Comparison of ENCODE assay signal across 31 mouse cellular contexts in the genomic region with DNA sequence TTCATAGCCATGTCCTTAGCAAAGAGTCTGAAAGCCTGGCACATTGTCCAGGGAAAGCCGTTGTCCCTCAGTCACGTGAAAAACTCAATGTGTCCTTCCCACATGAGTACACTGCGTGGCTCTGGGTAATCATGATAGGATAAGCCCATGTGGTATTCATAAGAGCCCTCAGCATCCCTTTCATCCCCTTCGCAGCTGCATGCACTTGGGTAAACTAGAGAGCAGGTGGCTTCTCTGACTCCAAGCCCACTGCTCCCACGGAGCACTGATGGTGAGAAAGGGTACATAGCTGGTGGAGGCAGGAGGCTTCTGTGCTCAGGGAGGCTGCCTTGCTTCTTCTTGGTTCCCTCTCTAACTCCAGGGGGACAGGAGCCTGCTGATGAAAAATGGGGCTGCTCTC.
DNase-seq lines count a peak whose midpoint lies in the region; ATAC-seq lines count a peak whose summit lies in the region.
"Had no signal": no experiment of that assay in that cellular context is flagged by ENCODE, and none has a peak within 500 bp of the region (broad histone marks: within the 10 kb centered on the region; RNA-seq: fewer than 3 reads in every experiment).

No protein-coding gene starts in this region.

- no peak overlapping the region for H3K27ac ChIP-seq in forebrain, embryonic 14.5 days (ENCODE audit: low read depth, low read length)
- H3K27ac ChIP-seq in forebrain, embryonic 10.5 days = no peak overlapping the region
- H3K27ac ChIP-seq in hindbrain, embryonic 13.5 days = 0 out of 2 replicates have a peak overlapping the region, but pooled peaks have one; percentile 32
- H3K27ac ChIP-seq in hindbrain, embryonic 14.5 days = no peak overlapping the region
- H3K27ac ChIP-seq in midbrain, embryonic 15.5 days = no peak overlapping the region
- no peak overlapping the region for H3K27ac ChIP-seq in midbrain, embryonic 10.5 days (replicated peaks)
- H3K27ac ChIP-seq: embryonic facial prominence, embryonic 10.5 days; embryonic facial prominence, embryonic 15.5 days; heart, embryonic 13.5 days; hindbrain, embryonic 10.5 days; hindbrain, postnatal 0 days; intestine, embryonic 15.5 days; kidney, postnatal 0 days; liver, embryonic 12.5 days had no signal

- no peak overlapping the region for H3K4me2 ChIP-seq in forebrain, embryonic 14.5 days (ENCODE audit: low read length)
- H3K4me2 ChIP-seq in hindbrain, embryonic 13.5 days = no peak overlapping the region
- no peak overlapping the region for H3K4me2 ChIP-seq in hindbrain, embryonic 14.5 days (replicated peaks)
- H3K4me2 ChIP-seq in midbrain, embryonic 15.5 days = no peak overlapping the region
- H3K4me2 ChIP-seq: embryonic facial prominence, embryonic 15.5 days; heart, embryonic 13.5 days; intestine, embryonic 15.5 days; liver, embryonic 12.5 days had no signal

- no peak overlapping the region for H3K9ac ChIP-seq in forebrain, embryonic 14.5 days (ENCODE audit: low read length)
- no peak overlapping the region for H3K9ac ChIP-seq in hindbrain, embryonic 13.5 days
- H3K9ac ChIP-seq in hindbrain, embryonic 14.5 days = no peak overlapping the region
- H3K9ac ChIP-seq in midbrain, embryonic 15.5 days = no peak overlapping the region
- H3K9ac ChIP-seq: embryonic facial prominence, embryonic 15.5 days; heart, embryonic 13.5 days; intestine, embryonic 15.5 days; liver, embryonic 12.5 days; liver, postnatal 0 days had no signal

- ATAC-seq in forebrain, embryonic 14.5 days = peak; percentile 32; the same call in 1 of the 2 replicates
- ATAC-seq in hindbrain, embryonic 13.5 days (ENCODE audit: low FRiP score) = no peak
- no peak for ATAC-seq in hindbrain, embryonic 14.5 days (ENCODE audit: low FRiP score)
- ATAC-seq in midbrain, embryonic 15.5 days (replicated peaks) = 0 out of 2 replicates have a peak, but pooled peaks have one; percentile 10
- ATAC-seq: intestine, embryonic 15.5 days; liver, embryonic 12.5 days; liver, postnatal 0 days; lung, postnatal 0 days; midbrain, embryonic 16.5 days; Patski had no signal

- no peaks in the 10 kb centered on the region for H3K9me3 ChIP-seq in forebrain, embryonic 14.5 days (replicated peaks; ENCODE audit: control insufficient read depth, low read length)
- H3K9me3 ChIP-seq in forebrain, embryonic 10.5 days = no peaks in the 10 kb centered on the region
- no peaks in the 10 kb centered on the region for H3K9me3 ChIP-seq in hindbrain, embryonic 13.5 days
- H3K9me3 ChIP-seq in hindbrain, embryonic 14.5 days (ENCODE audit: control insufficient read depth, low read length) = no peaks in the 10 kb centered on the region
- no peaks in the 10 kb centered on the region for H3K9me3 ChIP-seq in midbrain, embryonic 15.5 days
- no peaks in the 10 kb centered on the region for H3K9me3 ChIP-seq in midbrain, embryonic 10.5 days (replicated peaks)
- H3K9me3 ChIP-seq: embryonic facial prominence, embryonic 10.5 days; embryonic facial prominence, embryonic 15.5 days; heart, embryonic 13.5 days; hindbrain, embryonic 10.5 days; intestine, embryonic 15.5 days; liver, embryonic 12.5 days had no signal

- H3K4me3 ChIP-seq in forebrain, embryonic 14.5 days (ENCODE audit: low read depth, low read length) = no peak overlapping the region
- H3K4me3 ChIP-seq in forebrain, embryonic 10.5 days = no peak overlapping the region
- H3K4me3 ChIP-seq in hindbrain, embryonic 13.5 days = no peak overlapping the region
- no peak overlapping the region for H3K4me3 ChIP-seq in hindbrain, embryonic 14.5 days (replicated peaks; ENCODE audit: low read length)
- H3K4me3 ChIP-seq in midbrain, embryonic 15.5 days = no peak overlapping the region
- H3K4me3 ChIP-seq in midbrain, embryonic 10.5 days = no peak overlapping the region
- H3K4me3 ChIP-seq: embryonic facial prominence, embryonic 10.5 days; embryonic facial prominence, embryonic 15.5 days; heart, embryonic 13.5 days; hindbrain, embryonic 10.5 days; intestine, embryonic 15.5 days; liver, embryonic 12.5 days had no signal

- peak; percentile 6 for DNase-seq in forebrain, embryonic 14.5 days (ENCODE audit: low spot score)
- no peak for DNase-seq in forebrain, embryonic 10.5 days (ENCODE audit: extremely low spot score, low spot score)
- no peak for DNase-seq in hindbrain, embryonic 14.5 days (ENCODE audit: low spot score)
- no peak for DNase-seq in midbrain, embryonic 10.5 days (ENCODE audit: low spot score)
- no peak for DNase-seq in kidney, adult 18-20 months
- DNase-seq: adrenal gland, postnatal 10 days; cerebellum, adult 11-12 months; cerebellum, adult 9-11 months; heart, postnatal 10 days; kidney, adult 8-10 months; kidney, postnatal 4 days; left cerebral cortex, postnatal 4 days; liver, postnatal 0 days; lung, postnatal 4 days; spleen, adult 18-20 months; thymus, adult 18-20 months; thymus, postnatal 25 days had no signal

- H3K4me1 ChIP-seq in forebrain, embryonic 14.5 days (ENCODE audit: control insufficient read depth, insufficient read depth, low read length) = no peaks in the 10 kb centered on the region
- H3K4me1 ChIP-seq in forebrain, embryonic 10.5 days = no peaks in the 10 kb centered on the region
- H3K4me1 ChIP-seq in hindbrain, embryonic 13.5 days (replicated peaks) = peaks cover 13% of the 10 kb centered on the region
- H3K4me1 ChIP-seq in hindbrain, embryonic 14.5 days (replicated peaks; ENCODE audit: control insufficient read depth, insufficient read depth, low read length) = no peaks in the 10 kb centered on the region; the same call in 1 of the 2 replicates
- H3K4me1 ChIP-seq in midbrain, embryonic 15.5 days = no peaks in the 10 kb centered on the region
- no peaks in the 10 kb centered on the region for H3K4me1 ChIP-seq in midbrain, embryonic 10.5 days
- H3K4me1 ChIP-seq: embryonic facial prominence, embryonic 10.5 days; embryonic facial prominence, embryonic 15.5 days; hindbrain, embryonic 10.5 days; intestine, embryonic 15.5 days; liver, embryonic 12.5 days; megakaryocyte, embryonic 14.5 days had no signal

- 81% methylated on average over 5 of the region's 5 CpGs for WGBS in forebrain, embryonic 14.5 days
- 91% methylated on average over 5 of the region's 5 CpGs for WGBS in forebrain, embryonic 10.5 days
- 89% methylated on average over 5 of the region's 5 CpGs for WGBS in hindbrain, embryonic 13.5 days
- 91% methylated on average over 5 of the region's 5 CpGs for WGBS in hindbrain, embryonic 14.5 days
- 84% methylated on average over 5 of the region's 5 CpGs for WGBS in midbrain, embryonic 15.5 days
- 90% methylated on average over 5 of the region's 5 CpGs for WGBS in midbrain, embryonic 10.5 days

- no peaks in the 10 kb centered on the region for H3K36me3 ChIP-seq in forebrain, embryonic 14.5 days (ENCODE audit: control insufficient read depth, insufficient read depth, low read length)
- no peaks in the 10 kb centered on the region for H3K36me3 ChIP-seq in forebrain, embryonic 10.5 days (replicated peaks)
- H3K36me3 ChIP-seq in hindbrain, embryonic 13.5 days = peaks cover 8% of the 10 kb centered on the region; the same call in 1 of the 2 replicates
- peaks cover 4% of the 10 kb centered on the region for H3K36me3 ChIP-seq in hindbrain, embryonic 14.5 days (replicated peaks; ENCODE audit: control insufficient read depth, insufficient read depth)
- H3K36me3 ChIP-seq in midbrain, embryonic 15.5 days (replicated peaks) = no peaks in the 10 kb centered on the region
- H3K36me3 ChIP-seq in midbrain, embryonic 10.5 days = no peaks in the 10 kb centered on the region
- H3K36me3 ChIP-seq: embryonic facial prominence, embryonic 10.5 days; embryonic facial prominence, embryonic 15.5 days; heart, embryonic 13.5 days; hindbrain, embryonic 10.5 days; intestine, embryonic 15.5 days; liver, embryonic 12.5 days had no signal

- no peaks in the 10 kb centered on the region for H3K27me3 ChIP-seq in forebrain, embryonic 14.5 days (replicated peaks; ENCODE audit: control insufficient read depth, insufficient read depth, low read length)
- H3K27me3 ChIP-seq in forebrain, embryonic 10.5 days (ENCODE audit: poor library complexity, severe bottlenecking) = no peaks in the 10 kb centered on the region
- no peaks in the 10 kb centered on the region for H3K27me3 ChIP-seq in hindbrain, embryonic 13.5 days
- no peaks in the 10 kb centered on the region for H3K27me3 ChIP-seq in hindbrain, embryonic 14.5 days (ENCODE audit: control insufficient read depth, insufficient read depth, low read length)
- H3K27me3 ChIP-seq in midbrain, embryonic 15.5 days (replicated peaks) = no peaks in the 10 kb centered on the region
- no peaks in the 10 kb centered on the region for H3K27me3 ChIP-seq in midbrain, embryonic 10.5 days (ENCODE audit: low read depth, poor library complexity, severe bottlenecking)
- H3K27me3 ChIP-seq: embryonic facial prominence, embryonic 15.5 days; heart, embryonic 13.5 days; intestine, embryonic 15.5 days; liver, embryonic 12.5 days; megakaryocyte, embryonic 14.5 days; Patski had no signal

Comparison
In these comparisons a context has a peak if more than half of its experiments do, and no peak if none do; other contexts are left out.
1. ATAC-seq: peak in forebrain, embryonic 14.5 days (single experiment) and midbrain, embryonic 15.5 days (single experiment); none in hindbrain, embryonic 13.5 days (single experiment) and hindbrain, embryonic 14.5 days (single experiment).